Mouse (Mus musculus): ENCODE data around the gene Pla2g1b.

- TF ChIP-seq GATA1 (IDR thresholded peaks at IDR 0.05; ENCODE audit: borderline replicate concordance, low read length) (no peak), FLI1 (IDR thresholded peaks at IDR 0.05; ENCODE audit: low read length) (no peak)
Observed at GRCm38 (mm10) chr5:115435755-115436379, 30.2 kb upstream of the Pla2g1b start.
